Mouse (Mus musculus) bone marrow, adult 2 months (tissue): ENCODE measurements around the gene Btbd17.

ENCODE experiments used
- CTCF ChIP-seq: fragments of 200-500 bp; IDR thresholded peaks from 2 replicates; pipeline ENCODE4 v1.5.1; 2011; ENCODE audit warnings: low read length, control low read depth; ENCODE audit not compliant: control insufficient read depth, insufficient read depth
- POLR2A ChIP-seq: fragments of 200-500 bp; IDR thresholded peaks from 2 replicates; pipeline ENCODE4 v1.6.1; 2011; ENCODE audit warnings: low read depth, mild to moderate bottlenecking, control low read depth, low read length, borderline replicate concordance; ENCODE audit not compliant: control insufficient read depth

DNA sequence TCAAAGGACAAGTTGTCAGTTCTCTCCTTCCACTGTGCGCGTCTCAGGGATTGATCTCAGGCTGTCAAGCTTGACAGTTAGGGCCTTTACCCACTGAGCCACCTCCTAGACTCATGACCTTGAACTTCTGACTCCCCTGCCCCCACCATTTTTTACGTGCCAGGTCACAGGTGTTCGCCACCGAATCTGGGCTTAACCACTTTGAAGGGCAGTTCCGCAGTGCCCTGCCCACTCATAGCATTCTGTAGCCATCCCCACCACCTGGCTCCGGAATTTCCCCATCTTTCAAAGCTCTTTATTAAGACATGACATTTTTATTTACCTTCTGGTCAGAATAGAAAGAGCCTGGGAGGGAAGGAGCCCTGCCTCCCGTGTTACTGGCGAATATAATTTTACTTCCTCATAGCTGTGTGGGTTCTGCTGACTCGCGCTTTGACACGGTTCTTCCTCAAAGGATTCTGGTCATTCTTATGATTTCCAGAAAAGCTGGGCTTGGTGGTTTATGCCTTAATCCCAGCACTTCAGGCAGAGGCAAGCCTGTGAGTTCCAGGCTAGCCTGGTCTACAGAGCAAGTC is 48.1 kb downstream of the Btbd17 start:
- no peak for TF ChIP-seq CTCF
- no peak for TF ChIP-seq POLR2A
